Mouse (Mus musculus) neural tube, embryonic 11.5 days (tissue): Measurements from ENCODE around the gene Fbxo11. TPM values are rescaled to one million over a fixed set of nuclear protein-coding genes. Genes with fewer than 3 reads are reported as not detected.

Experiments
- ATAC-seq: fragments of 200-750 bp; cut with Nextera tagmentation; 2 replicates; pipeline ENCODE4 v1.8.0; 2017; ENCODE audit warnings: moderate number of reproducible peaks, mild to moderate bottlenecking, moderate TSS enrichment, moderate library complexity; ENCODE audit not compliant: insufficient read depth, low FRiP score, low TSS enrichment
- DNase-seq: peaks from one replicate; pipeline ENCODE4 v3.0.0-alpha.2; 2015; ENCODE audit warnings: low spot score
- H3K27ac ChIP-seq: fragments of 300-500 bp; sonication (generic); 2 replicates; pipeline ENCODE4 v1.5.1; 2014; ENCODE audit warnings: low read depth, mild to moderate bottlenecking, low read length
- H3K27me3 ChIP-seq: fragments of 300-500 bp; sonication (generic); 2 replicates; pipeline ENCODE4 v1.6.1; 2014; ENCODE audit warnings: mild to moderate bottlenecking, low read length, mixed read lengths; ENCODE audit not compliant: control insufficient read depth, insufficient read depth
- H3K36me3 ChIP-seq: fragments of 300-500 bp; sonication (generic); 2 replicates; pipeline ENCODE4 v1.6.1; 2014; ENCODE audit warnings: mild to moderate bottlenecking, low read length, moderate library complexity, mixed read lengths; ENCODE audit not compliant: control insufficient read depth, insufficient read depth
- H3K4me1 ChIP-seq: fragments of 300-500 bp; sonication (generic); 2 replicates; pipeline ENCODE4 v1.6.1; 2014; ENCODE audit warnings: low read length, mixed read lengths; ENCODE audit not compliant: control insufficient read depth, insufficient read depth
- H3K4me2 ChIP-seq: fragments of 300-500 bp; sonication (generic); 2 replicates; pipeline ENCODE4 v1.6.1; 2014; ENCODE audit warnings: low read depth, mild to moderate bottlenecking, moderate library complexity
- H3K4me3 ChIP-seq: fragments of 300-500 bp; sonication (generic); 2 replicates; pipeline ENCODE4 v1.5.1; 2014; ENCODE audit warnings: low read depth, low read length
- H3K9ac ChIP-seq: fragments of 300-500 bp; sonication (generic); 2 replicates; pipeline ENCODE4 v1.6.1; 2014; ENCODE audit warnings: mild to moderate bottlenecking, low read length
- H3K9me3 ChIP-seq: fragments of 300-500 bp; sonication (generic); 2 replicates; pipeline ENCODE4 v1.6.1; 2016; ENCODE audit warnings: low read length; ENCODE audit not compliant: control insufficient read depth
- WGBS: fragments of 180-500 bp; shearing (Covaris S2); extraction: QIAGEN DNeasy Blood & Tissue Kit; methylation state at CpG from one replicate; pipeline ENCODE4 v1.1.7; 2014; 5-methylcytosine and 5-hydroxymethylcytosine counted together
- polyA plus RNA-seq: library from polyadenylated mRNA; unstranded; fragments of >200 nt; fragmentation: Nextera tagmentation; extraction: Ambion mirVana; gene quantifications from 2 replicates; pipeline ENCODE4 v1.2.1, GENCODE M21; 2014

Gene Fbxo11
- polyA plus RNA-seq, 1 experiment from 2014 or later = 40.4 TPM

- no peaks in the 10 kb centered on the region for H3K4me1 ChIP-seq
- H3K27me3 ChIP-seq = no peaks in the 10 kb centered on the region
- H3K36me3 ChIP-seq = no peaks in the 10 kb centered on the region
- H3K9ac ChIP-seq = no peak overlapping the region
- H3K27ac ChIP-seq = no peak overlapping the region
- WGBS = 91% methylated on average over 7 of the region's 7 CpGs
- ATAC-seq (no peak), DNase-seq (no peak)
- no peak overlapping the region for H3K4me3 ChIP-seq
- H3K9me3 ChIP-seq = no peaks in the 10 kb centered on the region
- H3K4me2 ChIP-seq = no peak overlapping the region
Measured at GRCm38 (mm10) chr17:88072047-88072446, 7.0 kb upstream of the Fbxo11 start.

GRCm38 (mm10) chr17:88068024-88068719 lies 3.1 kb upstream of the Fbxo11 start:
- DNase-seq = no peak

GRCm38 (mm10) chr17:88067202-88067901 lies 2.3 kb upstream of the Fbxo11 start:
- no peak for DNase-seq
- no peak overlapping the region for H3K4me3 ChIP-seq
- no peak overlapping the region for H3K4me2 ChIP-seq
- 86% methylated on average over 4 of the region's 4 CpGs for whole genome bisulfite sequencing
- no peak overlapping the region for H3K27ac ChIP-seq
- no peaks in the 10 kb centered on the region for H3K27me3 ChIP-seq
- no peaks in the 10 kb centered on the region for H3K36me3 ChIP-seq
- H3K4me1 ChIP-seq = 0 out of 2 replicates have a peak, but pooled peaks cover 2% of the 10 kb centered on the region
- no peak overlapping the region for H3K9ac ChIP-seq
- no peak for ATAC-seq
- no peaks in the 10 kb centered on the region for H3K9me3 ChIP-seq

More at GRCm38 (mm10) chr17:88068024-88068719, 3.1 kb upstream of the Fbxo11 start:
- Histone ChIP-seq H3K9me3 (no peaks in the 10 kb centered on the region), H3K4me3 (no peak overlapping the region), H3K9ac (no peak overlapping the region), H3K27ac (no peak overlapping the region), H3K4me2 (no peak overlapping the region), H3K4me1 (0 out of 2 replicates have a peak, but pooled peaks cover 1% of the 10 kb centered on the region), H3K27me3 (no peaks in the 10 kb centered on the region), H3K36me3 (no peaks in the 10 kb centered on the region)
- 97% methylated on average over 7 of the region's 7 CpGs for WGBS
- no peak for ATAC-seq

- Histone ChIP-seq H3K9ac (no peak overlapping the region; the same call in 1 of the 2 replicates), H3K27ac (peak overlapping the region; percentile 80; the same call in 1 of the 2 replicates), H3K4me2 (peak overlapping the region; percentile 40), H3K4me1 (0 out of 2 replicates have a peak, but pooled peaks cover 2% of the 10 kb centered on the region), H3K9me3 (no peaks in the 10 kb centered on the region), H3K36me3 (no peaks in the 10 kb centered on the region), H3K4me3 (peak overlapping the region; percentile 100), H3K27me3 (no peaks in the 10 kb centered on the region)
- WGBS = 17% methylated on average over 9 of the region's 9 CpGs
- no peak for DNase-seq
- ATAC-seq = no peak
Measured at GRCm38 (mm10) chr17:88066799-88067198, 1.7 kb upstream of the Fbxo11 start.

GRCm38 (mm10) chr17:88065801-88066646 lies 933 bp upstream of the Fbxo11 start:
- peak overlapping the region; percentile 100 for H3K9ac ChIP-seq
- no peaks in the 10 kb centered on the region for H3K27me3 ChIP-seq
- H3K27ac ChIP-seq = peak overlapping the region; percentile 100
- peak; percentile 92 for DNase-seq
- H3K9me3 ChIP-seq = no peaks in the 10 kb centered on the region
- ATAC-seq = peak; percentile 97
- under 1% methylated on average over 34 of the region's 57 CpGs for WGBS
- H3K36me3 ChIP-seq = no peaks in the 10 kb centered on the region
- H3K4me2 ChIP-seq = peak overlapping the region; percentile 54
- 0 out of 2 replicates have a peak, but pooled peaks cover 2% of the 10 kb centered on the region for H3K4me1 ChIP-seq
- H3K4me3 ChIP-seq = peak overlapping the region; percentile 100

- Histone ChIP-seq H3K27me3 (no peaks in the 10 kb centered on the region), H3K36me3 (no peaks in the 10 kb centered on the region), H3K9ac (peak overlapping the region; percentile 100), H3K4me1 (0 out of 2 replicates have a peak, but pooled peaks cover 2% of the 10 kb centered on the region), H3K27ac (peak overlapping the region; percentile 100), H3K4me2 (peak overlapping the region; percentile 54), H3K4me3 (peak overlapping the region; percentile 100), H3K9me3 (no peaks in the 10 kb centered on the region)
- under 1% methylated on average over 21 of the region's 67 CpGs for WGBS
- ATAC-seq (peak; percentile 17), DNase-seq (peak; percentile 71)
Measured at GRCm38 (mm10) chr17:88064347-88065030, 602 bp downstream of the Fbxo11 start.

- H3K4me3 ChIP-seq = peak overlapping the region; percentile 100
- H3K27ac ChIP-seq = peak overlapping the region; percentile 100
- no peaks in the 10 kb centered on the region for H3K27me3 ChIP-seq
- DNase-seq = peak; percentile 77
- 0 out of 2 replicates have a peak, but pooled peaks cover 2% of the 10 kb centered on the region for H3K4me1 ChIP-seq
- peak overlapping the region; percentile 54 for H3K4me2 ChIP-seq
- peak overlapping the region; percentile 100 for H3K9ac ChIP-seq
- under 1% methylated on average over 23 of the region's 23 CpGs for WGBS
- H3K36me3 ChIP-seq = no peaks in the 10 kb centered on the region
- H3K9me3 ChIP-seq = no peaks in the 10 kb centered on the region
- peak; percentile 2; the same call in 1 of the 2 replicates for ATAC-seq
Measured at GRCm38 (mm10) chr17:88063980-88064346, 1.1 kb downstream of the Fbxo11 start.
